Mouse (Mus musculus) stomach, adult 2 months (tissue): ENCODE data around the gene Snai1. TPM values are rescaled to one million over a fixed set of nuclear protein-coding genes. Genes with fewer than 3 reads are reported as not detected.

Experiments used
- polyA plus RNA-seq: library from polyadenylated mRNA; depleted of rRNA; stranded (reverse); fragments of >200 nt; gene quantifications from 2 replicates; pipeline ENCODE4 v1.2.3, GENCODE M21; 2012; rRNA removed

Gene Snai1
- 14.6 and 19.5 TPM in 2 replicates for polyA plus RNA-seq

DNA sequence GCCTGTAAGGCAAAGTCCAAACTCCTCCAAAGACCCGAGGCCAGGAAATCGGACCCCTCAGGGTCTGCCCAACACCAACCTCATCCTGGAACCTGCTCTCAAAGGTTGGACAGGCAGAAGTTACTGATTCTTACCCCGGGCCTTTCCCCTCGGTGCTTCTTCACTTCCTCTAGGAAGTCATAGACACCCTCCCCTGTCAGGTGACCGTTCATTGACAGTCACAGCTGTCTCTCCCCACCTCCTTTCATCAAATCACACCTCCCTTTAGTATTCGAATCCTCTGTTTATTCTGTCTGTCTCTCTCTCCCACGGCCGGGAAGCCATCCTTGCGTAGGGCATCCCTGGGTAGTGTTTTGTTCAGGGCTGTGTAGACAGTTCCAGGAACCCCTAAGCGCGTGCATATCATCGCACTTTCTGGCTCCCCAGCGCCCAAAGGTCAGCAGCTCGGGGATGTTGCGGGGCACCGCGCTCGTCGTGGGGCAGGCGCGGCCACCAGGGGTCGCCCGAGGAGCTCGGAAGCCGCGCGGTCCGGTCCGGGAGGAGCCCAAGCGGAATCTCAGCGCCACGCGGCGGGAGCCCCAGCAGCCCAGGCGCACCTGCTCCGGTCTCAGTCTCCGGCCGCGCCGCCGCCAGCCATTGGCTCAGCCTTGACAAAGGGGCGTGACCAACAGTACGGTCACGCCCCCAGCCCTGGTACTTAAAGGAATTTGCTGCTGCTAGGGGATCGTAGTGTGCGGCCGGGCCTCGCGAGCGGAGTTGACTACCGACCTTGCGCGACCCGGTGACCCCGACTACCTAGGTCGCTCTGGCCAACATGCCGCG is at the start of gene Snai1:
TSS of gene Snai1 (plus strand) at position 720 of the 822 bp plus-strand sequence.

DNA sequence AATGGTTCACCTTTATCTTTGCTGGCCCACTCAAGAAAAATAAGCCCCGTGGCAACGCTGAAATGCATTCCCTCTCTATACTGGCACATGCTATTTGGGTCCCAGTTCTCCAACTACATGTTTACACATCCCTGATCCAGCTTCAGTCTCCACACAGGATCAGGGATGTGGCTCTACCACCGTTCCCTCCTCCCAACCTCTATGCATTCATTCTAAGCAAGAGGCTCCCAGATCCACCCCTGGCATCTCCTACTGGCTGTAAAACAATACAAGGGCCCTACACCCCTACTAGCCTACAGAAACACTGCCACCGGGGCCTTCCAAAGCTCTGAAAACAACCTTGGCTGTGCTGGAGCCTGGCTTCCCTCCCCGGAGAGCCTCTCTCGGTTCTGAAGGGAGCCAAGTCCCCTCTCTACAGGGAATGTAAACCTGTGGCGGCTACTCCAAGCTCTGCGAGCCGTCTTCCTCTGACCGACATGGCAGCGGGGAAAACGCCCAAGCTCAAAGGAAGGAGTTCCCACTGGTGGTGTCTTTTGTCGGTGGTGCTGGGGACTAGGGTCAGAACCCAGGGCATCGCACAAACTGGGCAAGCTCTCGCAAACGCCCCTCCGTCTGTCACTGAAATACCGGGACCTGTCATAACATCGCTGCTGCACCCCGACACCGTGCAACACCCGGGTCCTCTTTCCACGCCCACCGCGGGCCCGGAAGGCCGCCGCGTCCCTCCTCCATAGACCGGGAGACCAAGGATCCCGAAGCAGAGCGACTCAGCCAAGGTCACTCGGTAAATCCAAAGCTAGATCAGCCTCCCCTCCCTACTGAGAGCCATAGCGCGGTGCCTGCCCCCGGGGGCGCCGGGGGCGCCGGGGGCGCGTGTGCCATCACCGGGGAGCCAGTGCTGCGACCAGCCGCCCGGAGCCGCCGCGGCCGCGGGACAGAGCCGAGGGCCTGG is 46.0 kb upstream of the Snai1 start, which contains the start of gene Rnf114:
TSS of gene Rnf114 (plus strand) at position 889 of the 952 bp plus-strand sequence.

DNA sequence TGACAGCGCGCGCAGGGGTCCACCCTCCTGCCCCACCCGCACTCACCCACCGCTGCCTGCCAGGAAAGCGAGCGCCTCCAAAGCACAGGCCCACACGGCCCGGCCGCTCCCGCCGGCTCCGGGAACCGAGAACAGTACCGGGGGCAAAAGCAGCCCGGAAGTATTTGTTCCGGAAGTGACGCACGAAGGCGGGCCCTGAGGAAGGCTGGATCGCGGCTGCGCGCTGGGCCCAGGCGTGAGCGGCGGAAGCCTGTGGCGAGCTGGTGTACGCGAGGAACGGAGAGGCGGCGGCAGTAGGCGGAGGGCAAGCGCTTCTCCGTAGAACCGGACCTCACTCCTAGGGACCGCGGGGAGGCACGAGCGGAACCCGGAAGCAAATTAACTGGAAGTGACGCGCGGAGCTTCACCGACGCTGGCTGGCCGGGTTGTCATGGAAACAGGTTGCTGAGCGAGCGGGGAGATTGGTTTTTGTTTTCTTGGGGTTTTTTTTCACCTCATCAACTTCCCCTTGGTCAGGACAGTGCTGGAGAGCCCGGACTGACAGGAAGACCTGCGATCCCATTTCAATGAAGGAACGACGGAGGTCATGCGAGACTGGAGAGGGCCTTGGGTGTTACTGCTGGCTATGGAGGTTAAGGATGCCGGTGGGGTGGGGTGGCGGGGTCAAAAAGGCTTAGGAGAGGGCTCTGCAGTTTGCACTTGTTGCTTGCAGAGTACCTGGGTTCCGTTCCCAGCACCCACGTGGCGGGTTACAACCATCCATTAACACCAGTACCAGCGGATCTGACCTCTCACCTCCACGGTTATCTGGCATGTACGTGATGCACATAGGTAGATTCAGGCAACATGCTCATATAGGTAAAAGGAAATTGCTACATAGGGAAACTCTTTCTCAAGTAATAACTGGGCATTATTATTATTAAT is 45.0 kb upstream of the Snai1 start, which contains the start of gene Spata2:
TSS of gene Spata2 (minus strand) at position 175 of the 924 bp plus-strand sequence.

Other genes with a start within 250 kb of the Snai1 start
- 3.5 and 4.7 TPM in 2 replicates for gene B4galt5, start 189.0 kb upstream of the Snai1 start, polyA plus RNA-seq
- 18.0 and 21.4 TPM in 2 replicates for gene Slc9a8, start 116.5 kb upstream of the Snai1 start, polyA plus RNA-seq
- gene Rnf114, start 45.5 kb upstream of the Snai1 start, polyA plus RNA-seq: 32.3 and 33.0 TPM in 2 replicates
- 14.8 and 15.5 TPM in 2 replicates for gene Spata2, start 45.3 kb upstream of the Snai1 start, polyA plus RNA-seq
- 102 and 137 TPM in 2 replicates for gene Ube2v1, start 93.9 kb downstream of the Snai1 start, polyA plus RNA-seq
- 27.4 TPM in 1 of 2 replicates, not detected in the other for gene Gm20431, start 123.3 kb downstream of the Snai1 start, polyA plus RNA-seq
- 157 and 492 TPM in 2 replicates for gene Cebpb, start 150.7 kb downstream of the Snai1 start, polyA plus RNA-seq
- gene Tmem189, start 151.6 kb downstream of the Snai1 start, polyA plus RNA-seq: 259 and 328 TPM in 2 replicates